Mouse (Mus musculus): ENCODE results near the gene Mcm2. TPM values are rescaled to one million over a fixed set of nuclear protein-coding genes. Genes with fewer than 3 reads are reported as not detected.

Mcm2 gene
- polyA plus RNA-seq, 1 experiment = 120 TPM

- Histone ChIP-seq H3K27ac (ENCODE audit: control insufficient read depth, insufficient read depth, low read depth, low read length, poor library complexity) (no peak overlapping the region), H3K4me1 (ENCODE audit: control insufficient read depth, insufficient read depth, low read length) (no peaks in the 10 kb centered on the region), H3K4me3 (replicated peaks; ENCODE audit: control insufficient read depth, low read depth, low read length) (no peak overlapping the region)
- 59% methylated on average over 5 of the region's 5 CpGs for WGBS
- TF ChIP-seq POLR2A (IDR thresholded peaks at IDR 0.05; ENCODE audit: borderline replicate concordance, control insufficient read depth, low read depth, low read length) = no peak
- no peak for TF ChIP-seq CTCF (IDR thresholded peaks at IDR 0.05; ENCODE audit: control insufficient read depth, insufficient read depth, low read length)
These were observed 40.1 kb upstream of the Mcm2 start for GRCm38 (mm10) chr6:88938664-88939055.

GRCm38 (mm10) chr6:88937971-88938663 is 39.5 kb upstream of the Mcm2 start:
- WGBS = 83% methylated on average over 4 of the region's 4 CpGs
- no peak for TF ChIP-seq POLR2A (IDR thresholded peaks at IDR 0.05; ENCODE audit: borderline replicate concordance, control insufficient read depth, low read depth, low read length)
- no peak for TF ChIP-seq CTCF (IDR thresholded peaks at IDR 0.05; ENCODE audit: control insufficient read depth, insufficient read depth, low read length)
- H3K4me3 ChIP-seq (replicated peaks; ENCODE audit: control insufficient read depth, low read depth, low read length) = no peak overlapping the region
- no peak overlapping the region for H3K27ac ChIP-seq (ENCODE audit: control insufficient read depth, insufficient read depth, low read depth, low read length, poor library complexity)
- H3K4me1 ChIP-seq (ENCODE audit: control insufficient read depth, insufficient read depth, low read length) = no peaks in the 10 kb centered on the region

- Histone ChIP-seq H3K4me3 (replicated peaks; ENCODE audit: control insufficient read depth, low read depth, low read length) (no peak overlapping the region), H3K4me1 (ENCODE audit: control insufficient read depth, insufficient read depth, low read length) (no peaks in the 10 kb centered on the region), H3K27ac (ENCODE audit: control insufficient read depth, insufficient read depth, low read depth, low read length, poor library complexity) (no peak overlapping the region)
- WGBS = 77% methylated on average over 4 of the region's 4 CpGs
- TF ChIP-seq CTCF (IDR thresholded peaks at IDR 0.05; ENCODE audit: control insufficient read depth, insufficient read depth, low read length) (no peak), POLR2A (IDR thresholded peaks at IDR 0.05; ENCODE audit: borderline replicate concordance, control insufficient read depth, low read depth, low read length) (no peak)
These were observed 38.6 kb upstream of the Mcm2 start for GRCm38 (mm10) chr6:88937214-88937549.

- 80% methylated on average over 13 of the region's 13 CpGs for WGBS
These were observed 38.0 kb upstream of the Mcm2 start for GRCm38 (mm10) chr6:88936342-88937213.

GRCm38 (mm10) chr6:88935735-88936276 is 37.2 kb upstream of the Mcm2 start:
- no peak overlapping the region for H3K27ac ChIP-seq (ENCODE audit: control insufficient read depth, insufficient read depth, low read depth, low read length, poor library complexity)
- no peak overlapping the region for H3K4me3 ChIP-seq (replicated peaks; ENCODE audit: control insufficient read depth, low read depth, low read length)
- no peaks in the 10 kb centered on the region for H3K4me1 ChIP-seq (ENCODE audit: control insufficient read depth, insufficient read depth, low read length)
- 22% methylated on average over 4 of the region's 4 CpGs for WGBS
- TF ChIP-seq CTCF (IDR thresholded peaks at IDR 0.05; ENCODE audit: control insufficient read depth, insufficient read depth, low read length) (0 out of 2 replicates have a peak, but pooled peaks have one; percentile 14), POLR2A (IDR thresholded peaks at IDR 0.05; ENCODE audit: borderline replicate concordance, control insufficient read depth, low read depth, low read length) (no peak)

More at GRCm38 (mm10) chr6:88936342-88937213, 38.0 kb upstream of the Mcm2 start:
- Histone ChIP-seq H3K4me1 (ENCODE audit: control insufficient read depth, insufficient read depth, low read length) (no peaks in the 10 kb centered on the region), H3K27ac (ENCODE audit: control insufficient read depth, insufficient read depth, low read depth, low read length, poor library complexity) (no peak overlapping the region), H3K4me3 (replicated peaks; ENCODE audit: control insufficient read depth, low read depth, low read length) (no peak overlapping the region)
- TF ChIP-seq POLR2A (IDR thresholded peaks at IDR 0.05; ENCODE audit: borderline replicate concordance, control insufficient read depth, low read depth, low read length) (no peak), CTCF (IDR thresholded peaks at IDR 0.05; ENCODE audit: control insufficient read depth, insufficient read depth, low read length) (no peak)

- WGBS = 38% methylated on average over 4 of the region's 4 CpGs
These were observed 36.2 kb upstream of the Mcm2 start for GRCm38 (mm10) chr6:88934816-88935215.

GRCm38 (mm10) chr6:88934132-88934531 is 35.6 kb upstream of the Mcm2 start:
- 91% methylated on average over 4 of the region's 4 CpGs for WGBS

More at GRCm38 (mm10) chr6:88934816-88935215, 36.2 kb upstream of the Mcm2 start:
- H3K27ac ChIP-seq (ENCODE audit: control insufficient read depth, insufficient read depth, low read depth, low read length, poor library complexity) = no peak overlapping the region
- H3K4me1 ChIP-seq (ENCODE audit: control insufficient read depth, insufficient read depth, low read length) = no peaks in the 10 kb centered on the region
- H3K4me3 ChIP-seq (replicated peaks; ENCODE audit: control insufficient read depth, low read depth, low read length) = no peak overlapping the region
- TF ChIP-seq POLR2A (IDR thresholded peaks at IDR 0.05; ENCODE audit: borderline replicate concordance, control insufficient read depth, low read depth, low read length) (no peak), CTCF (IDR thresholded peaks at IDR 0.05; ENCODE audit: control insufficient read depth, insufficient read depth, low read length) (no peak)

GRCm38 (mm10) chr6:88931449-88931848 is 32.9 kb upstream of the Mcm2 start:
- TF ChIP-seq CTCF (IDR thresholded peaks at IDR 0.05; ENCODE audit: control insufficient read depth, insufficient read depth, low read length) = no peak
- no peak for TF ChIP-seq POLR2A (IDR thresholded peaks at IDR 0.05; ENCODE audit: borderline replicate concordance, control insufficient read depth, low read depth, low read length)
- peaks cover 1% of the 10 kb centered on the region; the same call in 1 of the 2 replicates for H3K4me1 ChIP-seq (ENCODE audit: control insufficient read depth, insufficient read depth, low read length)
- no peak overlapping the region for H3K27ac ChIP-seq (ENCODE audit: control insufficient read depth, insufficient read depth, low read depth, low read length, poor library complexity)
- WGBS = 70% methylated on average over 2 of the region's 2 CpGs
- H3K4me3 ChIP-seq (replicated peaks; ENCODE audit: control insufficient read depth, low read depth, low read length) = no peak overlapping the region

More at GRCm38 (mm10) chr6:88934132-88934531, 35.6 kb upstream of the Mcm2 start:
- Histone ChIP-seq H3K4me1 (ENCODE audit: control insufficient read depth, insufficient read depth, low read length) (no peaks in the 10 kb centered on the region), H3K4me3 (replicated peaks; ENCODE audit: control insufficient read depth, low read depth, low read length) (no peak overlapping the region), H3K27ac (ENCODE audit: control insufficient read depth, insufficient read depth, low read depth, low read length, poor library complexity) (no peak overlapping the region)
- TF ChIP-seq CTCF (IDR thresholded peaks at IDR 0.05; ENCODE audit: control insufficient read depth, insufficient read depth, low read length) (no peak), POLR2A (IDR thresholded peaks at IDR 0.05; ENCODE audit: borderline replicate concordance, control insufficient read depth, low read depth, low read length) (no peak)
